Mouse (Mus musculus) limb, embryonic 11.5 days (tissue): ENCODE measurements around the gene Zfp768. TPM values are rescaled to one million over a fixed set of nuclear protein-coding genes. Genes with fewer than 3 reads are reported as not detected.
A peak's percentile ranks its signal among the peaks of the same experiment; 100 is the strongest.
"Not testable (repeated sequence)": the region's sequence is repeated elsewhere in the genome, so short reads cannot be mapped to it uniquely, and the experiment has no call there.

Experiments
- ATAC-seq: fragments of 200-750 bp; cut with Nextera tagmentation; 2 replicates; pipeline ENCODE4 v1.8.0; 2017; ENCODE audit warnings: low read depth; ENCODE audit not compliant: insufficient number of reproducible peaks, low FRiP score, low TSS enrichment
- DNase-seq: peaks from one replicate; pipeline ENCODE4 v3.0.0-alpha.2; 2015; ENCODE audit warnings: low spot score
- H3K27ac ChIP-seq: fragments of 300-500 bp; sonication (generic); replicated peaks from 2 replicates; pipeline ENCODE4 v1.5.1; 2014; ENCODE audit warnings: low read depth, mild to moderate bottlenecking, low read length
- H3K27me3 ChIP-seq: fragments of 300-500 bp; sonication (generic); 2 replicates; pipeline ENCODE4 v1.6.1; 2014; ENCODE audit warnings: mild to moderate bottlenecking, low read length, mixed read lengths; ENCODE audit not compliant: control insufficient read depth, insufficient read depth
- H3K36me3 ChIP-seq: fragments of 300-500 bp; sonication (generic); 2 replicates; pipeline ENCODE4 v1.6.1; 2014; ENCODE audit warnings: mild to moderate bottlenecking, low read length, moderate library complexity, mixed read lengths; ENCODE audit not compliant: control insufficient read depth, insufficient read depth
- H3K4me1 ChIP-seq: fragments of 300-500 bp; sonication (generic); 2 replicates; pipeline ENCODE4 v1.6.1; 2014; ENCODE audit warnings: low read length, mixed read lengths; ENCODE audit not compliant: control insufficient read depth, insufficient read depth
- H3K4me2 ChIP-seq: fragments of 300-500 bp; sonication (generic); 2 replicates; pipeline ENCODE4 v1.6.1; 2014; ENCODE audit warnings: low read depth, mild to moderate bottlenecking, moderate library complexity; ENCODE audit not compliant: severe bottlenecking
- H3K4me3 ChIP-seq: fragments of 300-500 bp; sonication (generic); 2 replicates; pipeline ENCODE4 v1.5.1; 2014; ENCODE audit warnings: low read depth, low read length
- H3K9ac ChIP-seq: fragments of 300-500 bp; sonication (generic); 2 replicates; pipeline ENCODE4 v1.6.1; 2014; ENCODE audit warnings: mild to moderate bottlenecking, low read length
- H3K9me3 ChIP-seq: fragments of 300-500 bp; sonication (generic); 2 replicates; pipeline ENCODE4 v1.6.1; 2016; ENCODE audit warnings: low read length; ENCODE audit not compliant: control insufficient read depth
- WGBS: fragments of 180-500 bp; shearing (Covaris S2); extraction: QIAGEN DNeasy Blood & Tissue Kit; methylation state at CpG from one replicate; pipeline ENCODE4 v1.1.7; 2014; 5-methylcytosine and 5-hydroxymethylcytosine counted together
- polyA plus RNA-seq: library from polyadenylated mRNA; unstranded; fragments of >200 nt; fragmentation: Nextera tagmentation; extraction: Ambion mirVana; gene quantifications from 2 replicates; pipeline ENCODE4 v1.2.1, GENCODE M21; 2014

Gene Zfp768
- polyA plus RNA-seq, 1 experiment from 2014 or later: 6.0 TPM

- Histone ChIP-seq H3K27ac (no peak overlapping the region), H3K4me1 (peaks cover 4% of the 10 kb centered on the region), H3K9ac (peak overlapping the region; percentile 66), H3K4me3 (peak overlapping the region; percentile 31), H3K4me2 (peak overlapping the region; percentile 81), H3K27me3 (peaks cover 9% of the 10 kb centered on the region; the same call in 1 of the 2 replicates), H3K9me3 (no peaks in the 10 kb centered on the region), H3K36me3 (no peaks in the 10 kb centered on the region)
- WGBS: under 1% methylated on average over 24 of the region's 24 CpGs
- ATAC-seq: no peak
- DNase-seq: peak; percentile 61
Measured at GRCm38 (mm10) chr7:127363475-127363921, 18.1 kb upstream of the Zfp768 start.

GRCm38 (mm10) chr7:127362418-127362817, 17.0 kb upstream of the Zfp768 start:
- H3K36me3 ChIP-seq, H3K27me3 ChIP-seq, H3K9me3 ChIP-seq, H3K9ac ChIP-seq, H3K4me3 ChIP-seq, ATAC-seq, H3K4me1 ChIP-seq, H3K27ac ChIP-seq, H3K4me2 ChIP-seq: not testable (repeated sequence)
- peak; percentile 44 for DNase-seq
- 27% methylated on average over 13 of the region's 13 CpGs for WGBS

DNA sequence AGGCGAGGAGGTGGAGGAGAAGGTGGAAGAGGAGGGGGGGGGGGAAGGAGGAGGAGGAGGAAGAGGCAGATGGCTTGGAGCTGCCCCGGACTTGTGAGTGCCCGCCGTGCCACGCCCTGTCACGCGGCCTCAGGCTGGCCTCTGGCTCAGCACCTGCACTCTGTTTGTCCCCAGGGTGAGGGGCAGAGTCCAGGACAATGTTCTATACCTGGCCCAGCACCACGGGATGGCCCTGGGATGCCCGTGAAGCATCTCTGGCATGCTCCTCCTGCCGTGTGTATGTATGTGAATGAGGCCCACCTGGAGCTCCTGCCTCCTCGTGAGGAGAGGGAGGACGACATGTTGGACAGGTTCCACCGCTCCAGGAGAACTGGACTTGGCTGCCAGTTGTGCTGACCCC, 16.1 kb upstream of the Zfp768 start:
- Histone ChIP-seq H3K27me3 (peaks cover 9% of the 10 kb centered on the region; the same call in 1 of the 2 replicates), H3K4me3 (no peak overlapping the region), H3K4me2 (no peak overlapping the region), H3K4me1 (peaks cover 4% of the 10 kb centered on the region), H3K9ac (no peak overlapping the region), H3K36me3 (no peaks in the 10 kb centered on the region), H3K9me3 (no peaks in the 10 kb centered on the region), H3K27ac (no peak overlapping the region)
- no peak for DNase-seq
- 37% methylated on average over 9 of the region's 13 CpGs for WGBS
- ATAC-seq: no peak

GRCm38 (mm10) chr7:127360265-127360664, 14.9 kb upstream of the Zfp768 start:
- DNase-seq: no peak
- WGBS: 83% methylated on average over 4 of the region's 4 CpGs
- peaks cover 9% of the 10 kb centered on the region; the same call in 1 of the 2 replicates for H3K27me3 ChIP-seq
- H3K4me2 ChIP-seq: no peak overlapping the region
- H3K9me3 ChIP-seq: no peaks in the 10 kb centered on the region
- H3K36me3 ChIP-seq: no peaks in the 10 kb centered on the region
- no peak for ATAC-seq
- no peak overlapping the region for H3K9ac ChIP-seq
- no peak overlapping the region for H3K4me3 ChIP-seq
- no peak overlapping the region for H3K27ac ChIP-seq
- H3K4me1 ChIP-seq: peaks cover 4% of the 10 kb centered on the region

- Histone ChIP-seq H3K27ac (no peak overlapping the region), H3K27me3 (peaks cover 4% of the 10 kb centered on the region; the same call in 1 of the 2 replicates), H3K36me3 (no peaks in the 10 kb centered on the region), H3K9ac (no peak overlapping the region), H3K4me3 (no peak overlapping the region), H3K4me1 (no peaks in the 10 kb centered on the region; the same call in 1 of the 2 replicates), H3K9me3 (no peaks in the 10 kb centered on the region), H3K4me2 (no peak overlapping the region)
- ATAC-seq (no peak), DNase-seq (no peak)
- 72% methylated on average over 4 of the region's 4 CpGs for WGBS
Measured at GRCm38 (mm10) chr7:127358472-127358871, 13.1 kb upstream of the Zfp768 start.

DNA sequence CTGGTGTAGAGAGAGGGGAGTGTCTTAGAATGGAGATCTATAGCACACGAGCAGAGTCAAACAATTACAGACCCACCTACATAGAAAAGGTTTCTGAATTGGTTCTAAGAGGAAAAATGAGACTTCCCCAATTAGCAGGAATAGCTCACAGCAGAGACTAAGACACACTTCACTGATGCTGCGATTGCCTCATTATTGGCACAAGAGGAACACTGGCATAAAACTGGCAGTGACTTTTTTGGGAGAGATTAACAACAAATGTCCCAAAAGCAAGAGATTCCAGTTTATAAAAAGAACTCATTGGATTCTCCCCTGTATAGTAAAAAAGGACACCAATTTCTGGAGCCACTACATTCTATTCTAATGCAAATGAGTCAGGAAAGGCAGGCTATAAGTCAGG, 12.5 kb upstream of the Zfp768 start:
- DNase-seq (no peak), ATAC-seq (no peak)
- H3K9ac ChIP-seq: no peak overlapping the region
- H3K27me3 ChIP-seq: peaks cover 4% of the 10 kb centered on the region; the same call in 1 of the 2 replicates
- H3K4me3 ChIP-seq: no peak overlapping the region
- H3K9me3 ChIP-seq: no peaks in the 10 kb centered on the region
- no peaks in the 10 kb centered on the region for H3K36me3 ChIP-seq
- no peaks in the 10 kb centered on the region for H3K4me1 ChIP-seq
- no peak overlapping the region for H3K27ac ChIP-seq
- WGBS: 77% methylated on average over 2 of the region's 2 CpGs
- no peak overlapping the region for H3K4me2 ChIP-seq

DNA sequence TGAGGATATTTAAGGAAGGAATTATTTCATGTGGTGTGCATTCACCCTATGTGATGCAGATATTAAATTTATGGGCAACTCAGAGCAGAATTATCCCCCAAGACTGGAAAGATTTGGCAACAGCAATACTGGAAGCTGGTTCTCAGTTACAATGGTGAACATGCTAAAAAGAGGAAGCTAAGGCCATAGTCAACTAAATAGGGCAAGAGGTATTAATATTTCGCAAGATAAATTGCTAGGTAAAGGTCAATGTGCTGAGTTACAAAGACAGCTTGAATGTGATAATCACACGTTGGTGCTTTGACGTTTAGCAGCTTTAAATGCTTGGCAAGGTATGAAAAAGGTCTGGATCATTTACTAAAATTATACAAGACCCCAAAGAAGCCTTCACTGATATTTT, 10.4 kb upstream of the Zfp768 start:
- no peaks in the 10 kb centered on the region for H3K4me1 ChIP-seq
- WGBS: 62% methylated on average over 3 of the region's 3 CpGs
- DNase-seq: no peak
- no peak overlapping the region for H3K27ac ChIP-seq
- H3K4me2 ChIP-seq: no peak overlapping the region
- H3K4me3 ChIP-seq: no peak overlapping the region
- no peaks in the 10 kb centered on the region for H3K36me3 ChIP-seq
- H3K9ac ChIP-seq: no peak overlapping the region
- no peak for ATAC-seq
- no peaks in the 10 kb centered on the region for H3K27me3 ChIP-seq
- H3K9me3 ChIP-seq: no peaks in the 10 kb centered on the region

DNA sequence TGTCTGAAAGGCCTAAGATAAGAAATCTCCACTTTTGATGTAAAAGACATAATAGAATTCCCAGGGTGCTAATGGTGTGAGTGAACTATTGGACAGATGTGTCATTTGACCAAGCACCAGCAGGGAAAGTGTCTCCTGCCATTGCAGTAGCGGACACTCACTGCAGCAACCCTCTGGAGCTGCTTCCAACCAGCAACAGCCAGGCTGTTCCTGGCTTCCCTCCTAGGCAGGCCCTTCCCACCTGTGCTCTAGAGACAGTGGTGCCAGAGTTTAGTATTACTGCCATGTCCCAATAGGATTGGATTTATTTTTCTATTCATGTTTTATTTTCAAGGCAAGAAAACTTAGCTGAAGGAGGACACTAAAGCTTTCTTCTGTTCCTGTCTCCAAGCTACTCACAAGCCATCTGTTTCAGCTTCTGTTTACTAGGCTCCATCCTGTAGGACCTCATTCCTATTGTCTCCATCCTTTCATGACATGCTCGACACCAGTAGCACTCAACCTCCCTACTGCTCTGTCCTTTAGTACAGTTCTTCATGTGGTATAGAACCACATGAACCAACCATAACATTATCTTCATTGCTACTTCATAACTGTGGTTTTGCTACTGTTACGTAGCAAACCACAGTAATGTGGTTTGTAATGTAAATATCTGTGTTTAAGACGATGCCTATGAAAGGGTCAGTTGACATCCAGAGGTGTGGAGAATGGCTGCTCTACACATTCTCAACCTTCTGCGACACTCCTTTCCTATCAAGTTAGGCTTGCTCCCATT, 6.0 kb upstream of the Zfp768 start:
- Histone ChIP-seq H3K9ac (no peak overlapping the region), H3K4me1 (no peaks in the 10 kb centered on the region), H3K9me3 (no peaks in the 10 kb centered on the region), H3K27me3 (no peaks in the 10 kb centered on the region), H3K4me2 (no peak overlapping the region), H3K27ac (no peak overlapping the region), H3K36me3 (no peaks in the 10 kb centered on the region), H3K4me3 (no peak overlapping the region)
- ATAC-seq (no peak), DNase-seq (no peak)
- WGBS: 89% methylated on average over 5 of the region's 5 CpGs
